Mouse (Mus musculus) kidney, adult 9 months (tissue): ENCODE results near the gene Orc3.
A peak's percentile ranks its signal among the peaks of the same experiment; 100 is the strongest.
"Not testable (repeated sequence)": the region's sequence is repeated elsewhere in the genome, so short reads cannot be mapped to it uniquely, and the experiment has no call there.

Source experiments
- DNase-seq: peaks from one replicate; pipeline ENCODE4 v3.0.0; 2022

The Orc3 gene

DNA sequence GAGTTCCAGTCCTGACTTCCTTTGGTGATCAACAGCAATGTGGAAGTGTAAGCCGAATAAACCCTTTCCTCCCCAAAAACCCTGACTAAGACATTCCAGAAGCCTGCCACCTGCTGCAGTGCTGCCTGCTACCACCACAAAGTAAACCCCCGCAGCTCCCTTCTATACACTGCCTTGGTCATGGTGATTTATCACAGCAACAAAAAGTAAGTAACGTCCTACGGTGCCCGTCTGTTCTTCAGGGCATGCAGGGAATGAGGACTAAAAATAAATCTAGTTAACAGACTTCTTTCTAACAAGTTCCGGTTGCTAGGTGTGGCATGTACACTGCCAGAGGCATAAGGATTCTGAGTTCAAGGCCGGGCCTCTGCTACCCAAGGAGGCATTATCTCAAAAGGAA is 32.8 kb downstream of the Orc3 start:
- no peak for DNase-seq

DNA sequence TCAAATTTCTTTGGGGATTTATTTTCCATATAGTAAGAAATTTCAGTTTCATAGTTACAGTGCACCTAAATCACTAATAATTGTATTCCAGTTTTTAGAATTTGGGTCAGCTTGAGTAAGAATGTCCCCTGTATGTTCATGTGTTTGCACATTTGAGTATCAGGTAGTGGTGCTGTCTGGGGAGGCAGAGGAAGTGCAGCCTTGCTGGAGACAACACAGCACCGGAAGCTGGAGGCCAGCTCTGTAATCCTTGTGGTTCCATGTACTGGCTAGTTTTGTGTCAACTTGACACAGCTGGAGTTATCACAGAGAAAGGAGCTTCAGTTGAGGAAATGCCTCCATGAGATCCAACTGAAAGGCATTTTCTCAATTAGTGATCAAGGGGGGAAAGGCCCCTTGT is 33.3 kb downstream of the Orc3 start:
- DNase-seq = not testable (repeated sequence)

DNA sequence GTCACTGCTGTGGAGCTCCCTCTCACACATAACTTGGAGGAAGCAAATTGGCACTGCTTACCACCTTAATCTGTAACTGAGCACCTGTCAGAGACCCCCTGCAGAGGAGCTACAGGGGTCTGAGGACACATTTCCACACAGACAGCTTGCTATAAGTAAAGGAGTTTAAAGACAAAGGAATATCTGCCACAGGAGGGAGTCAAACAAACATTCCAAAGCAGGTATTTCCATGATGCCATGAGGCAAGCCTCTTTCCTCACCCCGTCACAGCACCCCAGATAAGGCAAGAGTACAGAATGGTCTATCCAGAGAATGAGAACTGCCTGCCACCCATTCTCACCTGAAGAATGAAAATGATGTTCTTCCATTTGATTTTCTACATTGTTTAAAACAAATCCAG is 35.5 kb downstream of the Orc3 start:
- no peak for DNase-seq

DNA sequence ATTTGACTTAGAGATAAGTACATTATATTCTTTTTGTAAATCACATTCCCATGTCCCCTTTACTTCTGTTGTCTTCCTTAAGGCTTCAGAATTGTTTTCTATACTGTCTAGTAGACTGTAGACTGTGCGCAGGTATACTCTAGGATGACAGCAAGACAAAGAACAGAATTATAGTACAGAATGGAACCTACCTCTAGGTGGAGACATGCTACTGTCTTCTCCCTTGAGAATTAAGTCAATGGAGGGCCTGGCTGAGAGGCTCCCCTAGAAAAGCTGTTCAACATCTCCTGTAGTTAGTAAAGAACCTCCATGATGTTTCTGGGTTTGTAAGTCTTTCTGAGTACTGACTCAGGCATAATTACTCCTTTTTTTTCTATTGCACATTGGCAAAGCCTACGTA is 37.7 kb downstream of the Orc3 start:
- no peak for DNase-seq

DNA sequence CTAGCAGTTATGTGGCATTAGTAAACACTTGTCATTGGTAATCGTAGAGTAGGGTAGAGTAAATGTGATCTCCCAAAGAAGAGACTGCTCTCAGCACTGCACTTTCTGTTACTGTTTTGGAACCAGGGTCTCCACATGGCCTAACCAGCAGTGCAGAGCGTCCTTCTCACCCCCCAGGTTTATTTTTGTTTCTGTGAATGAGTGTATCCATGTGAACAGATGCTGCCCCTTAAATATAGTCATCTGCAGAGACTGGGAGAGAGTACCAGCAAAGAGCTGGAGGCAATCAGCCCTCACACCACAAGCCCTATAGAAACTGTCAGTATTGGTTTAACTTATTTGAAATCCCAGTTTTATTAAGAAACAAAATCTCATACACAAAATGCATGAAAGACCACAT is 41.9 kb downstream of the Orc3 start:
- no peak for DNase-seq

DNA sequence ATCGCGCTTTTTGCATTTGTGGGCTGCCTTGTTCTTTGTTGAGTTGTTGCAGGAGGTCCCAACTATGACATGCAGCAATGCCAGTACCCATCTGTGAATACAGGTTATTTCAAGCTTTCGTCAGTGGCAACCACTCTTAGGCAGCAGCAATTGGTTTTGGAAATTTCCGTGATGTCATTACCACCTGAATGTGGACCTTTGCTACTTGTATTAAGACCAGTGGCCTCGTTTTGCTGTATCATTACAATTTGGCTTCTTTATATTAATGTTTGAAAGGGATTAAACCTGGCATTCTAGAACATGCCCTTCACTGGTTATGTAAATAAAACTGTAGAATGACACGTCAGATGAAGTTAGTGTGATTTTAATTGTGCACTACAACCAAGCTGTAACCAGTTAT is 48.5 kb downstream of the Orc3 start:
- DNase-seq = peak; percentile 54

DNA sequence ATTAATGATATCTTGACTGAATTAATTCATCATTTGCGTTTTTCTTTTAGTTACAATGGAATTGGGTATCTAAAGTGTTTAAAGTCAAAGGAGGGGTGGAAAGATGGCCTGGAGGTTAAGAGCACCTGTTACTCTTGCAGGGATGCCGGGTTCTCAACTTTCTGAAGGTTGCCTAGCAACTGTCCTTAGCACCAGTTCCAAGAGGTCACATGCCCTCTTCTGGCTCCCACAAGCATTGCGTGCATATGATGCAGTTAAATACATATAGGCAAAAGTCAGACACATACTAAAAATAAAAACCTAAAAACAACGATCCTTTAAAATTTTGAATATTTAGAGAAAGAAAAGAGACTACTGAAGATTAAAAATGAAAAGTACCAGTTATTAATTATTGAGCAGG is 53.8 kb downstream of the Orc3 start:
- peak; percentile 52 for DNase-seq

DNA sequence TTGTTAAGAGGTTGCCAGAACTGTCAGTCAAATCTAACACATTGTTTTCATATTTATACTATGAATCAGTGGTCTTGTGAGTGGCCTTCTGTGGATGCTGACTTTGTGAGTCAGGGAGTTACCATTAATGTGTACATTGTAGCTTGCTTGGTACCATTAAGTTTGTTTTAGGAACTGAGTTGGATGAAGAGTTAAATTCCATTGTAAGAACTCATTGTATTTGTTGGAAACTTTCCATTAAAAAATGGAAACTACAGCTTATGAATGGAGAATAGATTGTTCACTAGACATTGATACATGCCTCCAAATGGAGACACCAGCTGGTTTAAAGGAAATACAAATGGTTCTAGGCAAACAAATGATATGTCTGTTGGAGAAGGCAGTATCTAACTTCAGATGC is 58.6 kb downstream of the Orc3 start:
- peak; percentile 2 for DNase-seq

DNA sequence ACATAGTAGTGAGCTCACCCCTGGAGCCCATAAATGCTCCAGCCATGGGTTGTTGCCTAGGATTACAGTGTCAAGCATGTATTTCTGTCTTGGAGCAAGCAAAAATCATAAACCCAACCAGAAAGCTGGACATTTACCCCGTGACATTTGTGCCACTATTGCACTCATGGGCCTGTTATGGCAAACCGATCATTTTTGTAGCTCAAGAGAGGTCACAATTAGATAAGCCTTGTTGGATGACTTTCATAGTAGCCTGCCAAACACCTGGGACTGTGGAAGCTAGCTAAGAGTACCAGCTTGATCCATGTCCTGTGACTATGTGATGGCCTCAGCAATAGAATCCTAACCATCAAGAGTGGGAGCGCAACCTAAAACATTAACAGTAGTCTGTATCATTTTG is 59.1 kb downstream of the Orc3 start:
- DNase-seq = peak; percentile 11

DNA sequence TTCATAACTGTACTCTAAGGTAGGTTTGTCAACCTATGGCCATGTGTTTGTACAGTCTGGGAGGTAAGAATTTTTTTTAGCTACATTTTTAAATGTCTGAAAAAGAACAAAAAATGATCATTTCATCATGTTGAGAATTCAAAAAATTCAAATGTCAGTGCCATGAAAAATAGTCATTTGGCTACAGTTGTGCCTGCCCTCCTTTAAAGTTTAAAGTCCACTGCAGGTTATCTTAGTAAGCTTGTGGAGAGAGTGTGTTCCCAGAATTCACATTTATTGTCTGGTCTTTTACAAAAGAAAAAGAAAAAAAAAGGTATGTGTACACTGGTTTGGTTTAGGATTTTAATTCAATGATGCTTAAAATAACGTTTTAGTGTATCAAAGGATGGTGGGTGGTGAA is 60.1 kb downstream of the Orc3 start:
- DNase-seq = peak; percentile 37

DNA sequence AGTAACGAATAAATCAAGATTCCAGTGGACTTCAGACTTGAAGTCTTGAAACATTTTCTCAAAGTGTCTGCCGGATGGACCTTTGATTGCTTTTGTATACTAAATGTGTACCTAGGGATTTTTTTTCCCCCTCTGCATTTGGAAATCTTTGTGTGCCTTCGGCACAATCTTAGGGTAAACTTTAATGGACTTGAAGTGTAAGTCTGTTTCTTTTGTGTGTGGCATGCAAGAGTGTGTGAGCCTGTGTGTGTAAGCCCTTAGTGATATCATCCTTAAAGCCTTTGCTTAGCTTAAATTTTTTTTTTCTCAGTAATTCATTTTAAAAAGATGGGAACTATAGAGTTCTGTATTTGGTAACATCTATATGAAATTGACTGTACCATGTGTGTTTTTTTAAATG is 62.8 kb downstream of the Orc3 start:
- no peak for DNase-seq

DNA sequence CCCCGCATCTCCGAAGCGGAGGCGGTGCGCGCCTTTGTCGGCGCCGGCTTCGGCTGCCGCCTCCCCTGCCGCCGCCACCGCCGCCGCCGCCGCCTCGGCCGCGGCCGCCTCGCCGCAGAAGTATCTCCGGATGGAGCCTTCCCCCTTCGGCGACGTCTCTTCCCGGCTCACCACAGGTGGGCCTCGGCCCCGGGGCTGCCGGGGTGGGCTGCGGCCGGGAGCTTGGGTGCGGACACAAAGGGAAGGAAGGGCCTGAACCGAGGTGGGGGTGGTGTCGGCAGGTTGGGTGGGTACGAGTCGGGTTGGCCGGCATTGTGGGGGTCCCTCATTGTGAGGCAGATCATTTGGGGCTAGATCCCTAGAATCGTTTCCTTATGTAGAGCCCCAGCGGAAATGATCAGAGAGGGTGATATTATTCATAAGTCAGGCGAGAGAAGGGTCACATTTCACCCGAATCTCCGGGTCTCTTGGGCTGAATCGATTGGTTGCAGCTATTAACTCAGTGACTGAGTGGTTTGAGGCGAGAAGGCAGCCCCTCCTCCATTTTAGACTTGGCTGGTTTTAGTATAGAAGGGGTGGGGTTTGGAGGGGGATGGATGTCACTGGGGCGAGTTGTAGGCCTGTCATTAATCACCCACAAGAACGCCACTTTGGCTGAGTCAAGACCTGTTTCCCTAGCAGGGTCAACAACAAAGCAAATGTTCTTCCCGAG is 63.5 kb downstream of the Orc3 start:
- DNase-seq = peak; percentile 80

DNA sequence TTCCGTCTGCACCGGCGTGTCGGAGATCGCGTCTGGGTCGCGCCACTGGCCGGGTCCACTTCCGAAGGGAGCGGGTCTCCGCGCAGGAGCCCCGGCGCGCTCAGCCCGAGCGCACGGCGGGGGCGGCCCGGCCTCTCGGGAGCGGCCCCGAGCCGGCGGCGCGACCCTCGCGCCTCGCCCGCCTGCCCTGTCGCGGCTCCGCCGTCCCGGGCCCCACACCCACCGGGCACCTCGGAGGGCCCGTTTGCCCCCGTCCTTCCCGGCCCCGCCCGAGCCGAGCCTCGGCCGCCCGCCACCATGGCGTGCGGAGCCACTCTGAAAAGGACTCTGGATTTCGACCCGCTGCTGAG is 64.0 kb downstream of the Orc3 start, which contains the start of gene Akirin2:
Akirin2 (plus strand) TSS at position 190 of the 350 bp plus-strand sequence.
- DNase-seq = no peak

DNA sequence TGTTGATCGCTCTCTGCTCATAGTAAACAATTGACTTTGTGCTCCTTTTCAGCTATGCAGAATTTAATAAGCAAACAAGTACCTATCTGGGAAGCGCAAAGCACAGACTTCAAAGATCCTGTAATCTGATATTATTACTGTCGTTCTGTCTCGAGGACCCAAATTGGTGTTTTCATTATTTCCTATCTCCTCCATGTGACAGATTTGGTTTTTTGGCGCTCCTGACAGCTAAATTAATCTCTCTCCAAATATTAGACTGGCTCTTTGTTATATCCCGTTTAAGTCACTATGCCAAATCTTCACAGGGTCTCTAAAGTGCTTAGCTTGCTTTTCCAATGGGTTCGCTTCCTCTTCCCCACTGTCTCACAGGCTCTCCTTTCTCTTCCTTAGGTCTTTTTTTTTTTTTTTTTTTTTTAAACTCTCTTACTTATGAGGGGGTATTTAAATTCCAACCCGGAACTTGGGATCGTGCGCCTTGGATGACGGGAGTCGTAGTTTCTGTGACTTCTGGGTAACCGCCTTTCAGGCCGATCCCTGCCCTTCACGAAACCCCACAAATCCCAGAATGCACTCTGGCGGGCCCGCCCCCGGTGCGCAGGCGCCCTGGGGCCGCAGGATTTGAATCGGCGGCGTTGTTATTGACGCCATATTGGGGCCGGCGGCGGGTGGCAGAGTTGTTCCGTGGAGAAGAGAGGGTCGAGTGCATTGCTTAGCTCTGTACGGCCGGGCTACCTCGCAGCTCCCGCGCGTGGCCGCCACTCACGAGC is 64.6 kb downstream of the Orc3 start:
- peak; percentile 99 for DNase-seq

DNA sequence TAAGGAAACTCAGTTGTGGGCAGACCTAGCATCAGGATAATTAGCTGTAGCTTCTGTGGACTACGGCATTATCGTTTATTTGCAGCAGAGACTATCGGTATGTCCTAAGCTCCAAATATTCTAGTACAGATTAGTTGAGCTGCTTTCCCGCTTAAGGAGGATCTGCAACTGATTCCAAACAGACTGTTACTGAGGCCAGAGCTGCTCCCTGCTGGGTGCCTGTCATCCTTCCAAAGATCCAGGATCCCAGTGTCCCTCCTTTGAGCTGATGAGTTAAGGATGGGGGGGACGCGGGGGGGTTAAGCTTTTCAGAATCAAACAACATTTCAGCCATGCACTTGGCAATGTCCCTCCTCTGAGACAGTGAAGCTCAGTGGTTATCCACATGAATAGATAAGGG is 84.8 kb downstream of the Orc3 start:
- DNase-seq = no peak

DNA sequence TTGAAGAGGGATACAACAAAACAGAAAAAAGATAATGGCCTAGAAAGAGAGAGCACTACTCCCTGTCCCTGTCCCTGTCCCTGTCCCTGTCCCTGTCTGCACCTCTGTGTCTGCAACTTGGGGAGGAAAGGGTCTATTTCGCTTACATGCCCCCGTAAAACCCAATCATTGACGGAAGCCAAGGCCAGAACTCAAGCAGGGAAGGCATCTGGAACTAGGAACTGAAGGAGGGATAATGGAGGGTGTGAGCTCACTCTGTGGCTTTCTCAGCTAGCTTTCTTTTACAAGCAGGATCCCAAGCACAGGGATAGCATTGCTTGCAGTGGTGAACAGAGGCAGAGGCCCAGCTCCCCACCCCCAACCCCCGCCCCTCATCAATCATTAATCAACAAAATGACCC is 85.4 kb downstream of the Orc3 start:
- no peak for DNase-seq

DNA sequence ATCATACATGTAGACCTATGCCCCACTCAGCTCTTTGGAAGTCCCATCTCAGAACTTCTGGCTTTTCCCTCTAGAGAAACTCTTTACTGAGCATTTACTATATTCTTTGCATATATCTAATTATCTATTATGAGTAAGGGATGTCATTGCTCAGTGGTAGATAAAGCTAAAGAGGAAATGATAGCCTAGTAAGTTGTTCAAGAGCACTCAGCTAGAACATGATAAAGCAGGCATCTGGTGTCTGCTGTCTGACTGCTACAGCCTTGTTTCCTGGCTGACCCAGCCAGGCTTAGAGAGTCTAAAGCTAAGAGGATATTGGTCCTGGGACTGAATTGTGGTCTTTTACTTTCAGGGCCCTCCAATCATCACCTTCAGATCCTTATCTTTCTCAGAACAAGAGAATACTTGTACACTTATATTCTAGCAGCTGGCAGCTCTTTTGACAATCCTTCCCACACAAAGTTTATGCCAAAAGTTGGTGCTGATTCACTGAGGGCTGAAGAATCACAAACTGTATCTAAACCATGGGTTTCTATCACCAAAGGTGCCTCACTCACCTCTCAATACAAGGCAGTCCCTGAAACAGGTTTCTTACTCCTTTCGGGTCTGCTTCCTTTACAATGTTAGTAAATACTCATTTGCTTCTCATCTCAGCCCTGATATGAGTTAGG is 86.2 kb downstream of the Orc3 start:
- no peak for DNase-seq

DNA sequence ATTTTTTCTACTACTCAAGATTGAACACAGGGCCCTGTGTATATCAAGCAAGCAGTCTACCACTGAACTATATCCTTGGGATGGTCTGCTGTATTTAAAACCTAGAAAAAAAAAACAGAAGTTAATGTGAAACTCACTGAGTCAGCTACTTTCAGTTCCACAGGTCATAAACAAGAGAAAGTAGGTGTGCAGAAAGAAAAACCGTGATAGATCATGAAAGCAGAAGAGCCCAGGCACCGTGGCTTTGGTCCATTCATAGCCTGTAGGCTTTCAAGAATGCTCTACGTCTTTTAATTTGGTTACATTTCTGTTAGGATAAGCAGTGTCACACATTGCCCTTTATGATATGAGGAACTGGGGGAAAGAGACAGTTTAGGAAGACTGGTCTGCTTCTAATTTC is 88.0 kb downstream of the Orc3 start:
- no peak for DNase-seq

DNA sequence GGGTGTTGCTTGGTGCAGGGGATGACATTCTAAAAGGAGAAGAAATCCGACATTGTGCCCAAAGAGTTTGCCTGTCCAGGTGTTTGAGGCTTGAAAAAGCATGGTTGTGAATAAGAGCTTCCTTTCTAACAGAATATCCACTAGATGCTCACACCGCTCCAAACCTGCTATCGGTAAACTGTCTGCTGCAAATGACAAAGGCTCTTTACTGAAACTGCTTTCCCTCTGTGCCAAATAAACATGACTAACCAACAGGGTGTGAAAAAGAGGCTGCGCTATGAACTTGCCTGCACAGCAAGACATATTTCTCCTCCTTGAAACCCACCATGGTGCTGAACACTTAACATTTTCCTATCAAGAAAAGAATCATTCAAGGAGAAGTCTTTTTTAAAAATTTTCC is 91.2 kb downstream of the Orc3 start:
- no peak for DNase-seq

DNA sequence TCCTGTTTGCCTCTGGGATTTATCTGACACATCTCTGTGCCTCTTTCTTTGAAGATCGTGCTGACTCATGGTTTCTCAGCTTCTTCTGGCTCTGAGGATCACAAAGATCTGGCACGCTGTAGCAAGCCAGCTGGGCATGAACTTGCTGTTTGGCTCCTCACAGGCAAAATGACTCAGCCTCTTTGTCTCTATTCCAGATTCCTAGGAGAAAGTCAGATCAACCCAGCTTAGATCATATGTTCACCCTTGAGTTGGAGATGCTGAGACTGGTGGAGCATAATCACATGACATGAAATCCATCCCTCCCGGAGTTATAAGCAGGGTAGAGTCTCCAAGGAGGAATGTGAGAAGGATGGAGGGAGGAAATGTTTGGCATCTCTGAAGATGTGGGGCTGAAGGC is 91.9 kb downstream of the Orc3 start:
- no peak for DNase-seq
